Mouse (Mus musculus): ENCODE results near the gene Higd1b. TPM values are rescaled to one million over a fixed set of nuclear protein-coding genes. Genes with fewer than 3 reads are reported as not detected.

Higd1b gene
- polyA plus RNA-seq, 1 experiment from 2014 or later = not detected

- Histone ChIP-seq H3K9me3 (no peaks in the 10 kb centered on the region), H3K27me3 (peaks cover 33% of the 10 kb centered on the region), H3K4me1 (peaks cover 10% of the 10 kb centered on the region), H3K9ac (no peak within 1 kb of the TSS), H3K27ac (no peak within 1 kb of the TSS), H3K36me3 (no peaks in the 10 kb centered on the region), H3K4me3 (no peak within 1 kb of the TSS), H3K4me2 (replicated peaks) (no peak within 1 kb of the TSS)
- 54% methylated on average over 10 of the region's 10 CpGs for WGBS
- no peak for ATAC-seq (ENCODE audit: low FRiP score, low read depth)
Observed at GRCm38 (mm10) chr11:102884616-102885219, 49.1 kb downstream of the Higd1b start, which contains the start of gene Fam187a. Gene Fam187a (plus strand): TSS chr11:102885169.

GRCm38 (mm10) chr11:102887433-102887832 lies 51.8 kb downstream of the Higd1b start:
- no peak overlapping the region for H3K4me3 ChIP-seq
- H3K4me1 ChIP-seq = no peaks in the 10 kb centered on the region
- H3K9me3 ChIP-seq = no peaks in the 10 kb centered on the region
- peaks cover 41% of the 10 kb centered on the region for H3K27me3 ChIP-seq
- no peak for ATAC-seq (ENCODE audit: low FRiP score, low read depth)
- WGBS = 75% methylated on average over 5 of the region's 5 CpGs
- H3K27ac ChIP-seq = no peak overlapping the region
- H3K9ac ChIP-seq = no peak overlapping the region
- no peaks in the 10 kb centered on the region for H3K36me3 ChIP-seq
- H3K4me2 ChIP-seq (replicated peaks) = no peak overlapping the region

Other genes starting within 250 kb of the Higd1b start
- 67.7 and 71.6 TPM in 2 replicates for gene Fzd2, start 231.5 kb upstream of the Higd1b start, polyA plus RNA-seq (2015; fragmentation: Nextera tagmentation; extraction: Ambion mirVana)
- 0.97 and 1.1 TPM in 2 replicates for gene Meioc, start 172.1 kb upstream of the Higd1b start, polyA plus RNA-seq (2015; fragmentation: Nextera tagmentation; extraction: Ambion mirVana)
- gene Ccdc43, start 138.1 kb upstream of the Higd1b start, polyA plus RNA-seq (2015; fragmentation: Nextera tagmentation; extraction: Ambion mirVana) = 45.8 and 46.1 TPM in 2 replicates
- gene Adam11, start 74.4 kb upstream of the Higd1b start, polyA plus RNA-seq (2015; fragmentation: Nextera tagmentation; extraction: Ambion mirVana) = 14.7 and 15.8 TPM in 2 replicates
- 75.6 and 78.1 TPM in 2 replicates for gene Gjc1, start 16.1 kb upstream of the Higd1b start, polyA plus RNA-seq (2015; fragmentation: Nextera tagmentation; extraction: Ambion mirVana)
- gene Eftud2, start 45.1 kb downstream of the Higd1b start, polyA plus RNA-seq (2015; fragmentation: Nextera tagmentation; extraction: Ambion mirVana) = 193 and 199 TPM in 2 replicates
- 0.93 and 1.0 TPM in 2 replicates for gene Ccdc103, start 45.4 kb downstream of the Higd1b start, polyA plus RNA-seq (2015; fragmentation: Nextera tagmentation; extraction: Ambion mirVana)
- not detected in 2 replicates for gene Fam187a, start 49.3 kb downstream of the Higd1b start, polyA plus RNA-seq (2015; fragmentation: Nextera tagmentation; extraction: Ambion mirVana)
- 0.37 and 0.48 TPM in 2 replicates for gene Gfap, start 65.1 kb downstream of the Higd1b start, polyA plus RNA-seq (2015; fragmentation: Nextera tagmentation; extraction: Ambion mirVana)
- gene Kif18b, start 89.3 kb downstream of the Higd1b start, polyA plus RNA-seq (2015; fragmentation: Nextera tagmentation; extraction: Ambion mirVana) = 10.8 and 11.0 TPM in 2 replicates
- gene C1ql1, start 110.8 kb downstream of the Higd1b start, polyA plus RNA-seq (2015; fragmentation: Nextera tagmentation; extraction: Ambion mirVana) = 1.4 and 1.7 TPM in 2 replicates
- gene Nmt1, start 192.3 kb downstream of the Higd1b start, polyA plus RNA-seq (2015; fragmentation: Nextera tagmentation; extraction: Ambion mirVana) = 49.6 and 53.2 TPM in 2 replicates
- 197 and 201 TPM in 2 replicates for gene Dcakd, start 192.5 kb downstream of the Higd1b start, polyA plus RNA-seq (2015; fragmentation: Nextera tagmentation; extraction: Ambion mirVana)